Mouse (Mus musculus) left cerebral cortex, adult 11 months (tissue): ENCODE results near the gene Ephx4.

ENCODE experiments used
- DNase-seq: peaks from one replicate; pipeline ENCODE4 v3.0.0; 2022; ENCODE audit warnings: low spot score

The Ephx4 gene

GRCm38 (mm10) chr5:107434001-107434400 is 31.5 kb downstream of the Ephx4 start:
- DNase-seq = no peak

- DNase-seq = no peak
These were observed 33.6 kb downstream of the Ephx4 start for GRCm38 (mm10) chr5:107436185-107436584.

GRCm38 (mm10) chr5:107436587-107437209 is 34.2 kb downstream of the Ephx4 start:
- DNase-seq = no peak

GRCm38 (mm10) chr5:107437464-107438281 is 35.1 kb downstream of the Ephx4 start, which contains the start of gene Btbd8:
Gene Btbd8 (plus strand): TSS chr5:107437997.
- peak; percentile 90 for DNase-seq

- DNase-seq = no peak
These were observed 35.8 kb downstream of the Ephx4 start for GRCm38 (mm10) chr5:107438353-107438752.

GRCm38 (mm10) chr5:107441881-107442280 is 39.3 kb downstream of the Ephx4 start:
- no peak for DNase-seq

- DNase-seq = no peak
These were observed 41.7 kb downstream of the Ephx4 start for GRCm38 (mm10) chr5:107444251-107444650.

GRCm38 (mm10) chr5:107447977-107448376 is 45.4 kb downstream of the Ephx4 start:
- DNase-seq = no peak

GRCm38 (mm10) chr5:107448784-107449183 is 46.2 kb downstream of the Ephx4 start:
- no peak for DNase-seq

- no peak for DNase-seq
These were observed 47.1 kb downstream of the Ephx4 start for GRCm38 (mm10) chr5:107449620-107450019.

- no peak for DNase-seq
These were observed 47.8 kb downstream of the Ephx4 start for GRCm38 (mm10) chr5:107450299-107450698.

GRCm38 (mm10) chr5:107462147-107463076 is 59.9 kb downstream of the Ephx4 start:
- no peak for DNase-seq

- DNase-seq = no peak
These were observed 64.0 kb downstream of the Ephx4 start for GRCm38 (mm10) chr5:107466501-107466900.

GRCm38 (mm10) chr5:107467098-107467497 is 64.6 kb downstream of the Ephx4 start:
- DNase-seq = no peak

GRCm38 (mm10) chr5:107470600-107471329 is 68.2 kb downstream of the Ephx4 start:
- no peak for DNase-seq
